Mouse (Mus musculus) hindbrain, embryonic 16.5 days (tissue): Measurements from ENCODE around the gene Pias4. TPM values are rescaled to one million over a fixed set of nuclear protein-coding genes. Genes with fewer than 3 reads are reported as not detected.

Experiments used
- ATAC-seq: fragments of 200-750 bp; cut with Nextera tagmentation; 2 replicates; pipeline ENCODE4 v1.8.0; 2017; ENCODE audit warnings: moderate TSS enrichment, moderate library complexity
- H3K27ac ChIP-seq: fragments of 300-500 bp; sonication (generic); 2 replicates; pipeline ENCODE4 v1.5.1; 2014; ENCODE audit warnings: low read depth, mild to moderate bottlenecking, control low read depth, low read length, moderate library complexity
- H3K27me3 ChIP-seq: fragments of 300-500 bp; sonication (generic); replicated peaks from 2 replicates; pipeline ENCODE4 v1.6.1; 2014; ENCODE audit warnings: low read length; ENCODE audit not compliant: control insufficient read depth, insufficient read depth
- H3K36me3 ChIP-seq: fragments of 300-500 bp; sonication (generic); 2 replicates; pipeline ENCODE4 v1.6.1; 2014; ENCODE audit warnings: mild to moderate bottlenecking, low read length, moderate library complexity, mixed read lengths; ENCODE audit not compliant: control insufficient read depth, insufficient read depth
- H3K4me1 ChIP-seq: fragments of 300-500 bp; sonication (generic); 2 replicates; pipeline ENCODE4 v1.6.1; 2014; ENCODE audit warnings: low read depth, low read length; ENCODE audit not compliant: control insufficient read depth, insufficient read depth
- H3K4me2 ChIP-seq: fragments of 300-500 bp; sonication (generic); 2 replicates; pipeline ENCODE4 v1.6.1; 2014; ENCODE audit warnings: mild to moderate bottlenecking, low read length, control low read depth, moderate library complexity
- H3K4me3 ChIP-seq: fragments of 300-500 bp; sonication (generic); 2 replicates; pipeline ENCODE4 v1.5.1; 2014; ENCODE audit warnings: mild to moderate bottlenecking, low read length, control low read depth, moderate library complexity
- H3K9ac ChIP-seq: fragments of 300-500 bp; sonication (generic); 2 replicates; pipeline ENCODE4 v1.6.1; 2014; ENCODE audit warnings: low read depth, mild to moderate bottlenecking, control low read depth, low read length, moderate library complexity
- H3K9me3 ChIP-seq: fragments of 300-500 bp; sonication (generic); 2 replicates; pipeline ENCODE4 v1.6.1; 2014; ENCODE audit warnings: mild to moderate bottlenecking, low read length, moderate library complexity; ENCODE audit not compliant: control insufficient read depth
- WGBS: fragments of 180-500 bp; shearing (Covaris S2); extraction: QIAGEN DNeasy Blood & Tissue Kit; methylation state at CpG from one replicate; pipeline ENCODE4 v1.1.7; 2014; 5-methylcytosine and 5-hydroxymethylcytosine counted together
- polyA plus RNA-seq: library from polyadenylated mRNA; unstranded; fragments of >200 nt; fragmentation: Nextera tagmentation; extraction: Ambion mirVana; gene quantifications from 2 replicates; pipeline ENCODE4 v1.2.1, GENCODE M21; 2015

Gene Pias4
- polyA plus RNA-seq, 1 experiment from 2014 or later, result 47.1 TPM

DNA sequence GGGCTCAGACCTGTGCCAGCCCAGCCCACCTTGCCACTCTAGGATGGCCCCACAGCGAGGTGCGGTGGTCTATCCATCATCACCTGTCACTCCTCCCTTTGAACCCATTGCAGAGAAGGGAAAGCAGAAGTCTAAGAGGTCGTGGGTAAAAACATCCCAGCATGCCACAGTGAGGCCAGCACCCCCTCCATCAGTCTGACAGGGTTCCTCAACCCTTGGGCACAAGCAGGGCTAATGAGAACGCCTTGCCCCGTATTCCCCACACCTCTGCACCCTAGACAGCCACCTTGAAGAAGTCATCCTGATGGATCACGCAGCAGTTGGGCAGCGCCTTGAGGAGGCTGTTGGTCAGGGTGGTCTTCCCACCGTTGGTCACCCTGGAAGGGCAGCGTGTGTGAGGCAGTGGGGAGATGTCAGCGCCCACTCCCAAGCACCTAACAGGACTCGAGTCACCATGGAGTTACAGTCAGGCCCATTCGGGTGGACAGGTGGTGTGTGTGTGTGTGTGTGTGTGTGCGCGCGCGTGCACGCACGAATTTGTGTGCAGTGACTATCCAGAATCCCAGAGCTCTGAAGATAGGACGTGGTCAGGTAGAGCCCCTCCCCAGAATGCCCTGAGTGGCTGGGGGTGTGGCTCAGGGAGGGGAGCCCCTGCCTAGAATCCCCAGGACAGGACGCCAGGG lies 33.0 kb upstream of the Pias4 start:
- no peaks in the 10 kb centered on the region for H3K36me3 ChIP-seq
- H3K27ac ChIP-seq, result no peak overlapping the region
- 79% methylated on average over 20 of the region's 20 CpGs for WGBS
- H3K4me2 ChIP-seq, result no peak overlapping the region
- peaks cover 11% of the 10 kb centered on the region for H3K27me3 ChIP-seq
- no peak for ATAC-seq
- no peaks in the 10 kb centered on the region for H3K9me3 ChIP-seq
- no peaks in the 10 kb centered on the region for H3K4me1 ChIP-seq
- H3K9ac ChIP-seq, result no peak overlapping the region
- no peak overlapping the region for H3K4me3 ChIP-seq

DNA sequence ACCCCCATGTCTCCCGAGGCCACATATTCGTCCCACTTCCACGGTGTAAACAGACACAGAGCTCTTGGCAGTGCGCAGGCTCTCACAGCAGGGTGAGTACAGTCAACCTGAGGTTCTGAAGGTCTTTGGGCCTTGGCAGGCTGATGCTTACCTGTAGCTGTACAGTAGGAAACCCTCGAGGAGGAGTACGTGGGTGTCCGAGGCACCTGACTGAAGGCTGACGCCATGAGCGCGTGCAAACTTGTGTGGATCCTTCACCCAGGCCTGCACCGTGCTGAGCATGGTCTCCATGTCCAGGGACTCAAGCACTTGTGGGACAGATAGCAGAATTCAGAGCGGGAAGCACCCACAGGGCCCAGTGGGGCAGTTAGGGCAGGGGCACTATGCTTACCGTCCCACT lies 32.4 kb upstream of the Pias4 start:
- ATAC-seq, result no peak
- no peak overlapping the region for H3K27ac ChIP-seq
- peaks cover 14% of the 10 kb centered on the region for H3K27me3 ChIP-seq
- WGBS, result 87% methylated on average over 13 of the region's 13 CpGs
- no peaks in the 10 kb centered on the region for H3K4me1 ChIP-seq
- H3K36me3 ChIP-seq, result no peaks in the 10 kb centered on the region
- no peaks in the 10 kb centered on the region for H3K9me3 ChIP-seq
- no peak overlapping the region for H3K9ac ChIP-seq
- no peak overlapping the region for H3K4me3 ChIP-seq
- no peak overlapping the region for H3K4me2 ChIP-seq

DNA sequence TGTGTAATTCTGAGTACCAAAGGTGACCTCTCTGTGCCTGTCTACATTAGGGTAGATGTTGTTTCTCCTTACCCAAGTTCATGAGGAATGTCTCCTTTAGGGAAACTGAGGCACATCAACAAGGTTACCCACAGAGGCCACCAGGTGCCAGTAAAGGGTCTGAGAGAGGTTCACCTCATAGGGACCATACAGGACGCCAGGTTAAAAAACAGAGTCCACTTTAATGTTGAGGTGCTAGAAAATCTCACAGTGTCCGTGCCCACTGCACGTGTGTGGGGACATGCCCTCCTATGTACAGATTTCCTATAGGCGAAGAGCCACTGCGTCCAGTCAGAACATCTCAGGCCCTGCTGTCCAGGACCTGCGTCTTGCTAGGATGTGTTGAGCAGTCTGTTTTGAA lies 31.3 kb upstream of the Pias4 start:
- peaks cover 8% of the 10 kb centered on the region for H3K4me1 ChIP-seq
- no peaks in the 10 kb centered on the region for H3K36me3 ChIP-seq
- H3K27me3 ChIP-seq, result peaks cover 14% of the 10 kb centered on the region
- H3K4me2 ChIP-seq, result no peak overlapping the region
- 83% methylated on average over 6 of the region's 6 CpGs for WGBS
- H3K9me3 ChIP-seq, result no peaks in the 10 kb centered on the region
- no peak overlapping the region for H3K4me3 ChIP-seq
- ATAC-seq, result no peak
- H3K9ac ChIP-seq, result no peak overlapping the region
- no peak overlapping the region for H3K27ac ChIP-seq

DNA sequence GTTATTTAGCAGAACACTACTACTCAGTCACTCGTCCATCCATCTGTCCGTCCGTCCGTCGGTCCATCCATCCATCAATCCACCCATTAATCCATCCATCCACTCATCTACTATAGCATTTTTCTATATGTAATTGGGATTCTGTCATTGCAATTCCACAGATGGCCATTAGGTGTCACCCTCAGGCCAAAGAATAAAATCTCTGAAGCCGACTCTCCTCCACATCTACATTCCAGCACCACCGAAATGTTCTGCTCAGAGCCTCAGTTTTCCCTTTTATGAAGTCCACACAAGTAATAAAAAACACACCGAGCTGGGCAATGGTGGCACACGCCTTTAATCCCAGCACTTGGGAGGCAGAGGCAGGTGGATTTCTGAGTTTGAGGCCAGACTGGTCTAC lies 30.5 kb upstream of the Pias4 start:
- ATAC-seq, result no peak
- no peak overlapping the region for H3K4me2 ChIP-seq

DNA sequence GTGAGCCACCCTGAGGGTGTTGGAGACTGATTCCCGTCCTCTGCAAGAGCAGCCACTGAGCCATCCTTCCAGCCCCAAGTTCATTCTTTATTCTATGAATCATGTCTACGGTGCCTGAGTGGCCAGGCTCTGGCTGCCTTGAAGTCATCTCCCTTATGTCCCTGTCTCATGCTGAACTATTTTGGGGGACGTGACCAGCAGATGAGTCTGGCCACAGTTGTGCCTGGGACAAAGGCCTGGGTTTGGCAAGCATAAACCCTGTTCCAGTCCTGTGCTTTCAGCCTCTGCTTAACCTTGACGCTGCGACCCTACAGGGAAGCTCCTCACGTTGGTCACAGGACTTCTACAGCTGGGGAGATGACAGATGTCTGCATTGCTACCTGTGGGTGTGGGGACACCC lies 29.6 kb upstream of the Pias4 start:
- H3K9me3 ChIP-seq, result no peaks in the 10 kb centered on the region
- peaks cover 14% of the 10 kb centered on the region for H3K4me1 ChIP-seq
- H3K27ac ChIP-seq, result no peak overlapping the region
- no peak overlapping the region; the same call in 1 of the 2 replicates for H3K9ac ChIP-seq
- no peak for ATAC-seq
- peaks cover 14% of the 10 kb centered on the region for H3K27me3 ChIP-seq
- H3K36me3 ChIP-seq, result no peaks in the 10 kb centered on the region
- H3K4me3 ChIP-seq, result no peak overlapping the region
- WGBS, result 49% methylated on average over 6 of the region's 6 CpGs
- H3K4me2 ChIP-seq, result no peak overlapping the region

More for the DNA sequence above, 30.5 kb upstream of the Pias4 start:
- Histone ChIP-seq H3K27me3 (peaks cover 14% of the 10 kb centered on the region), H3K4me1 (peaks cover 10% of the 10 kb centered on the region), H3K9me3 (no peaks in the 10 kb centered on the region), H3K4me3 (no peak overlapping the region), H3K9ac (no peak overlapping the region), H3K36me3 (no peaks in the 10 kb centered on the region), H3K27ac (no peak overlapping the region)
- WGBS, result 2% methylated on average over 9 of the region's 9 CpGs

DNA sequence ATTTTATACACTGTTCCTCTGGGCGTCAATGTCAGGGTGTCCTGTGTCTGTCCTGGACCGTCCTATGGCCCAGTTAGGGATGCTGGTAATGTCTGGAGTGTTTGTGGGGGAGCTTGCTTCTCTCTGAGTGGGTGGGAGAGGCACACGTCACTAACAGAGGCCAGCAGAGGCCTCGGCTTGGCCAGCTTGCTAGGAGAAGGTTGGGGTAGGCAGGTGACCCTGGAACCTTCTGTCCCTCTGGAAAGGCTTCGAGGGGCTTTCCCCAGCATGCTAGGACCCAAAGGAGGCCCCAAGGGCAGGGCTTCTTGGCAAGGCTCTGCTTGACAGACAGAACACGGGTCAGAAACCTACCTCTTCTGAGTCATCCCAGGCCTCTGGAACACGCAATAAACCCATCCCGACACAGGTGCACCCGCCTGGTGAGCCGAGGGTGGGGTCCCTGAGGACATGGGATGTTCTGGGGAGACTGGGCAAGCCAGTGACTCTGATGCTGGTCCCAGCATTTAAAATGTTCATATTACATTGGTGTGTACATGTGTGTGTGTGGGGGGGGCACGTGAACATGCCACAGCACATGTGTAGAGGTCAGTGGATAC lies 28.8 kb upstream of the Pias4 start:
- no peak overlapping the region for H3K4me2 ChIP-seq
- no peaks in the 10 kb centered on the region for H3K36me3 ChIP-seq
- H3K9me3 ChIP-seq, result no peaks in the 10 kb centered on the region
- no peak overlapping the region for H3K9ac ChIP-seq
- H3K4me1 ChIP-seq, result peaks cover 19% of the 10 kb centered on the region
- peaks cover 14% of the 10 kb centered on the region for H3K27me3 ChIP-seq
- WGBS, result 70% methylated on average over 11 of the region's 11 CpGs
- H3K4me3 ChIP-seq, result no peak overlapping the region
- no peak for ATAC-seq
- H3K27ac ChIP-seq, result no peak overlapping the region

DNA sequence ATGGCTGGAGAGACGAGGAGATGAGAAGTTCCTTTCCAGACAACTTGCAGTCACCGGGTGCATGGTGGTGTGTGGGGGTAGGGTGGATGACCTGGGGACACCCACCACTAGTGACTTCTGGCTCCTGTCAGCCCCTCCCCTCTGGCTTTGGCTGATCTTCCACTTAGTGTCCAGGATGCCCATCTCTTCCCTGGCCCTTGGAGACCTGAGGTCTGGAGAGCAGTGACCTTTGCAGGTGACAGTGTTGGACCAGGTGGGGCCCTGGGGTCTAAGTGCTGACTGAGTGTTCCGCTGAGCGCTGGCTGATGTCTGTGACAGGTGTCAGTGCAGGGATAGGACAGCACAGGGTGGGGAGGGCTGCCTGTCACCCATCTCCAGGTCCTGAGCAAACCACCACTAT lies 27.6 kb upstream of the Pias4 start:
- WGBS, result 81% methylated on average over 4 of the region's 4 CpGs
- H3K36me3 ChIP-seq, result peaks cover 4% of the 10 kb centered on the region
- ATAC-seq, result no peak
- no peak overlapping the region for H3K4me3 ChIP-seq
- no peak overlapping the region for H3K9ac ChIP-seq
- peaks cover 14% of the 10 kb centered on the region for H3K27me3 ChIP-seq
- H3K27ac ChIP-seq, result no peak overlapping the region
- H3K9me3 ChIP-seq, result no peaks in the 10 kb centered on the region
- H3K4me2 ChIP-seq, result no peak overlapping the region
- peaks cover 19% of the 10 kb centered on the region for H3K4me1 ChIP-seq

DNA sequence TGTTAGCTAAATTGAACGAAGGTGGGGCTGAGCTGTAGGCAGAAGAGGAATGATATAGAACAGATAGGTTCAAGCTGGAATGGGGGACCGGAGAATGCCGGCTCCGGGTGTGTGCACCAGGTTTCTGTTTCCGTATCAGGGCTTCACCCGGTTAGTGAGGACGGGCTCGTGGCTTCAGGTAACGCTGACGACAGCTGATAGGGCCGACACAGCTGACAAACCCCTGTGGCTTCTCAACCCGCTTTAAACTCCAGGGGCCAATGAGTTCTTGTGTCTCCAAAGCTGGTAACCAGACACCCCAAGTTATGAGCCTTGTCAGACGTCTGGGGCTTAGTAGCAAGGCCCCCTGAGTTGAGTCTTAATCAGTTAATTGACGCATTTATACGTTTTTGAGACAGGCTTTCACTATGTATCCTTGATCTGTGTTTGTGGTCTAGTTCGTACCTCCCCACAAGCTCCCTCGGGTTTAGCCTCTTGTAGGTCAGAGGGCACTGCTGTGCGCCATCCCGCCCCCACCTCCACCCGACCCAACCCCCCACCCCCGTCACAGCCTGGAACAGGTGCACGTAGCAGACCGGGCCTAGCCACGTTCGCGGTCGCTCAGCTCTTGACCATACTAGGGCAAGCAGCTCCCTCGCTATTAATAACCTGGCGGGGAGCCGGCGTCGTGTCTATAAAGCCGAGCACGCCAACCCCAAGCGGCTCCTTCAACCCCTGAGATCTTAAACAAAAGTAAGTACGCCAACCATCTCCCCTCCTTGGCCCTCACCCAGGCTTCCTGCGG lies 26.5 kb upstream of the Pias4 start:
- Histone ChIP-seq H3K9ac (peak overlapping the region; percentile 35), H3K27me3 (peaks cover 14% of the 10 kb centered on the region), H3K4me3 (no peak overlapping the region), H3K36me3 (peaks cover 11% of the 10 kb centered on the region), H3K4me2 (no peak overlapping the region), H3K4me1 (peaks cover 19% of the 10 kb centered on the region), H3K27ac (no peak overlapping the region), H3K9me3 (no peaks in the 10 kb centered on the region)
- ATAC-seq, result no peak
- WGBS, result 14% methylated on average over 37 of the region's 37 CpGs

DNA sequence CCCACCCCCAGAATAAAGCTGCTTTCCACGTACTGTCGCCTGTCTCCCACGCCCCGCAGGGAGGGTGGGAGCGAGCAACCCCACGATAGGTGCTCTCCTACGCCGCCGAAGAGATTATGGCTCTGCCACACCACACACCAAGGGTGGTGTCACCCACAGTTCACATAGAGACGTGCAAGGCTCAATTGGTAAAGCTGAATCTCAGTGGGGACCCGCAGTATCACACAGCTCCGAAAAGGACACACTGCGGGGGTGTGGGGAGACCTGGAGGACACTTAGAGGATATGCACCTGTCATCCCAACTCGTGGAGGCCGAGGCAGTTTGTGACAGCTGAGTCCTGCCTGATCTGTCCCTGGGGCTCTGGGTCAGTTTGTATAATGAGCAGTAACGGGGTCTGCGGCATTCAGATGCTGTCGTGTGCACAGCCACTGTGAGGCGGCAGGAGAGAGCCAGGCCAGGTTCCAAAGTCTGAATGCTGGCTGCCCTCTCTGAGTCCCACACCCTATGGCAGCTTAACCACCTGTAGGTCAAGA lies 25.3 kb upstream of the Pias4 start:
- H3K36me3 ChIP-seq, result peaks cover 11% of the 10 kb centered on the region
- H3K9ac ChIP-seq, result peak overlapping the region; percentile 85
- ATAC-seq, result peak; percentile 48; the same call in 1 of the 2 replicates
- peaks cover 14% of the 10 kb centered on the region for H3K27me3 ChIP-seq
- WGBS, result under 1% methylated on average over 19 of the region's 19 CpGs
- peak overlapping the region; percentile 75 for H3K4me2 ChIP-seq
- peaks cover 19% of the 10 kb centered on the region for H3K4me1 ChIP-seq
- no peaks in the 10 kb centered on the region for H3K9me3 ChIP-seq
- peak overlapping the region; percentile 98 for H3K27ac ChIP-seq
- peak overlapping the region; percentile 63 for H3K4me3 ChIP-seq
